Mouse (Mus musculus) midbrain, embryonic 10.5 days (tissue): ENCODE results near the gene Lrrc3. TPM values are rescaled to one million over a fixed set of nuclear protein-coding genes. Genes with fewer than 3 reads are reported as not detected.
"Not testable (repeated sequence)": the region's sequence is repeated elsewhere in the genome, so short reads cannot be mapped to it uniquely, and the experiment has no call there.

Source experiments
- DNase-seq: peaks from one replicate; pipeline ENCODE4 v3.0.0-alpha.2; 2017; ENCODE audit warnings: low spot score
- H3K27ac ChIP-seq: fragments of 300-500 bp; sonication (generic); replicated peaks from 2 replicates; pipeline ENCODE4 v1.5.1; 2016; ENCODE audit warnings: mild to moderate bottlenecking
- H3K27me3 ChIP-seq: fragments of 300-500 bp; sonication (generic); 2 replicates; pipeline ENCODE4 v1.6.1; 2016; ENCODE audit warnings: low read depth, mild to moderate bottlenecking; ENCODE audit not compliant: poor library complexity, severe bottlenecking
- H3K36me3 ChIP-seq: fragments of 300-500 bp; sonication (generic); 2 replicates; pipeline ENCODE4 v1.6.1; 2016; ENCODE audit warnings: mild to moderate bottlenecking, moderate library complexity
- H3K4me1 ChIP-seq: fragments of 300-500 bp; sonication (generic); 2 replicates; pipeline ENCODE4 v1.6.1; 2016
- H3K4me3 ChIP-seq: fragments of 300-500 bp; sonication (generic); 2 replicates; pipeline ENCODE4 v1.5.1; 2016; ENCODE audit warnings: mild to moderate bottlenecking, moderate library complexity
- H3K9me3 ChIP-seq: fragments of 300-500 bp; sonication (generic); replicated peaks from 2 replicates; pipeline ENCODE4 v1.6.1; 2016; ENCODE audit warnings: mild to moderate bottlenecking
- WGBS: fragments of 180-500 bp; shearing (Covaris S2); methylation state at CpG from one replicate; pipeline ENCODE4 v1.1.7; 2016; 5-methylcytosine and 5-hydroxymethylcytosine counted together
- polyA plus RNA-seq: library from polyadenylated mRNA; unstranded; fragments of >200 nt; fragmentation: Nextera tagmentation; extraction: Ambion mirVana; gene quantifications from 2 replicates; pipeline ENCODE4 v1.2.1, GENCODE M21; 2016

The Lrrc3 gene
- polyA plus RNA-seq, result 2.3 and 3.2 TPM in 2 replicates

DNA sequence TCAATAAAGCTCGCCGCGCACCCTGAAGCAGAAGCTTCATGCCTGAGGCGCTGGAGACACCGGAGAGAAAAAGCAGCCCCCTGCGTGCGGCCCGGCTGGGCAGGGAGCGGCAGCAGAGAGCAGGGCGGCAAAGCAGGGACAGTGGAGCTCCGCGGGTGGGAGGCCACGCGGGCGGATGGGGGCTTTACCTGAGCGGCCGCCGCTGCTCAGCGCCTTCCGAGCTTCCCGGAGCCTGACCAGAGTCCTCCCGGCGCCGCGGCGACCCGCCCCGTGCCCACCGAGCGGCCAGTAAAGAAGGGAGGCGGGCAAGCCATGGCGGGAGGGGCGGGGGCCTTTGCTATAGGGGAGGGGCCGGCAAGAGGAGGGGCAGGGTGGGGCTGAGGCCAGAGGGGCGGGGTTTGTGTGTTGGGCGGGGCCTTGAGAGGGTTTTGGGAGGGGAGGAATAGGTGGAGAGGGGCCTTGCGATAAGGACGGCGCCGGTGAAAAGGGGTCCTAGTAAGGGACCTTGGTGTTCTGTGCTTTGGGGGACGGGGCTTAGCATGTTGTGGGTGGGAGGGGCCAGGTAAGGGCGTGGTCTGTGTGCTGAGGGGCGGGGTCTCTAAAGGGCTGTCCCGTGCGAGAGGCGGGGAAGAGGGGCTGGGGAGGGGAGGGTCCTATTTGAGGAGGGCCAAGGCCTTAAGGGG, at the start of gene Lrrc3:
Gene Lrrc3 (minus strand): TSS at position 326 of the 683 bp plus-strand sequence.
- H3K4me3 ChIP-seq, result peak within 1 kb of the TSS; percentile 69
- H3K27me3 ChIP-seq, result peaks cover 27% of the 10 kb centered on the region
- peak within 1 kb of the TSS; percentile 77 for H3K27ac ChIP-seq
- under 1% methylated on average over 46 of the region's 46 CpGs for WGBS
- H3K36me3 ChIP-seq, result no peaks in the 10 kb centered on the region
- H3K9me3 ChIP-seq, result no peaks in the 10 kb centered on the region
- peaks cover 24% of the 10 kb centered on the region for H3K4me1 ChIP-seq
- peak; percentile 83 for DNase-seq

DNA sequence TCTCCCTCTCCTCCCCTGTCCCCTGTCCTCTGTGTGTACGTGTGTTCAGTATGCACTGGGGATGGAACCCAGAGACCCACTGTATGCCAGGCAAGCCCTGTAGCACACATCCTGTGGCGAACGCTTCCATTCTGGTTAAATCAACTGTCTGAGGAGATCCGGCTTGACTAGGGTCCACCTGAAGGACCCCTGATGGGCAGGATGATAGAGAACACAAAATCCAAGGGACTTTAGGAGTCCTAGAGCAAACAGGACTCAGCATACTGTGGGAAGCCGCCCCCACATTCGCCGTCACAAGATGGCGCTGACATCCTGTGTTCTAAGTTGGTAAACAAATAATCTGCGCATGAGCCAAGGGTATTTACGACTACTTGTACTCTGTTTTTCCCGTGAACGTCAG, 48.1 kb upstream of the Lrrc3 start:
- not testable (repeated sequence) for DNase-seq, H3K9me3 ChIP-seq, H3K4me1 ChIP-seq, H3K27ac ChIP-seq, H3K27me3 ChIP-seq, H3K4me3 ChIP-seq, H3K36me3 ChIP-seq
- 90% methylated on average over 10 of the region's 12 CpGs for WGBS

DNA sequence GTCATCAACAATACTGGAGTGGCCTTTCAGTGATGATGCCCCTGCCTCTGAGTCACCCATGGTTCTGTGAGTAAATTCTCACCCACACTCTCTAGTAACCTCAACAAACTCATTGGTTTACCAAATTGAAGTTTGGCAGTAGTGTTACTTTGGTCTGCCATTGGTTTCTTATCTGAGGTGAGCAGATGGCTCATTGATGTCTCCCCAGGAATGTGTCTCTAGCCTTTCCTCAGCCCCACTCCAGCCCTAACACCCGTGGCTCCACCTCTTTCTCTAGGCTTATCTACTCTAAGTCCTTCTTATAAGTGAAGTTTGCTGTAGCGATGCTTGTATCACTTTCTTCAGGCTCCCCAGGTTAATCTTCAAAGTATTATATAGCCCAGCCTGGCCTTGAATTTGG, 37.3 kb upstream of the Lrrc3 start:
- no peaks in the 10 kb centered on the region for H3K36me3 ChIP-seq

DNA sequence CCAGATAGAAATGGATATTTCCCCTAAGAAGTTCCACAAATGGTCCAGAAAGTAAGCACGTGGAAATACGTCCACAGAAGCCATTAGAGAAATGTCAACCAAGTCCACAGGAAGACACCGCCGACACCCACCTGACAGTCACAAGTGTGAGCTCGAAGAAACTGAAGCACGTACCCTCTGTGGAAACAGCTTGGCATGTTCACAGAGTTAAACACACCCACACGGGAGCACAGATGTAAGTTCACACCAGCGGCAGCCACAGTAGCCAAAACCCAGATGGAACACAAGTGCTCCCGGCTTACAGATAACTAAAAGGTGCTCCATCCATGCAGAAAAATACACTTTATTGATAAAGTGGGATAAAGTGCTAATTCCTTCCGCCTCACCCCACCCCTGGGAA, 25.0 kb upstream of the Lrrc3 start:
- Histone ChIP-seq H3K27ac (no peak overlapping the region), H3K4me3 (no peak overlapping the region), H3K4me1 (no peaks in the 10 kb centered on the region), H3K27me3 (no peaks in the 10 kb centered on the region), H3K36me3 (no peaks in the 10 kb centered on the region), H3K9me3 (no peaks in the 10 kb centered on the region)
- 92% methylated on average over 10 of the region's 10 CpGs for whole genome bisulfite sequencing
- DNase-seq, result no peak

More for the DNA sequence above, 37.3 kb upstream of the Lrrc3 start:
- 80% methylated on average over 2 of the region's 2 CpGs for WGBS
- H3K4me3 ChIP-seq, result no peak overlapping the region
- DNase-seq, result no peak
- no peak overlapping the region for H3K27ac ChIP-seq
- H3K9me3 ChIP-seq, result no peaks in the 10 kb centered on the region
- H3K4me1 ChIP-seq, result no peaks in the 10 kb centered on the region
- H3K27me3 ChIP-seq, result no peaks in the 10 kb centered on the region

DNA sequence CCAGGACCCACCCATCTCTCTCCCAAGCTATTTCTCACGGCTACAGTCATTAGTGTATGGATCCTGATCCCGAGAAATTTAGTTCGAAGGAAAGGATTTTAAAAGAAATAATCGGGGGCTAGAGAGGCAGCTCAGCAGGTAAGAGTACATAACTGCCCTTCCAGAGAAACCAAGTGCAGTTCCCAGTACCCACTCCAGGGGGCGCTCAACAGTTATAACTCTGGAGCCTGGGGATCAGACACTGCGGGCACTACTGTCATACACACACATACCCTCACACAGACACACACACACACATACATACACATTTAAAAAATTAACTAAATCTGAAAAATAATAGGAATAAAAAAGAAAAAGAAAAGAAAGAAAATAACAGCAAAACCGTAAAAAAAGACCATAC, 23.8 kb upstream of the Lrrc3 start:
- Histone ChIP-seq H3K4me3 (no peak overlapping the region), H3K27me3 (no peaks in the 10 kb centered on the region), H3K27ac (no peak overlapping the region), H3K36me3 (no peaks in the 10 kb centered on the region), H3K4me1 (no peaks in the 10 kb centered on the region), H3K9me3 (no peaks in the 10 kb centered on the region)
- peak; percentile 43 for DNase-seq
- 51% methylated on average over 7 of the region's 7 CpGs for WGBS

GRCm38 (mm10) chr10:77922681-77923080, 20.3 kb upstream of the Lrrc3 start:
- no peak for DNase-seq
- Histone ChIP-seq H3K4me1 (no peaks in the 10 kb centered on the region), H3K4me3 (no peak overlapping the region), H3K9me3 (no peaks in the 10 kb centered on the region), H3K27me3 (no peaks in the 10 kb centered on the region), H3K36me3 (no peaks in the 10 kb centered on the region), H3K27ac (no peak overlapping the region)
- 92% methylated on average over 4 of the region's 4 CpGs for WGBS

- 87% methylated on average over 5 of the region's 5 CpGs for WGBS
- DNase-seq, result no peak
- no peaks in the 10 kb centered on the region for H3K9me3 ChIP-seq
- no peaks in the 10 kb centered on the region for H3K27me3 ChIP-seq
- no peak overlapping the region for H3K27ac ChIP-seq
- no peaks in the 10 kb centered on the region for H3K4me1 ChIP-seq
- H3K4me3 ChIP-seq, result no peak overlapping the region
- no peaks in the 10 kb centered on the region for H3K36me3 ChIP-seq
These were observed 18.7 kb upstream of the Lrrc3 start for GRCm38 (mm10) chr10:77921009-77921408.

GRCm38 (mm10) chr10:77916636-77917335, 14.4 kb upstream of the Lrrc3 start:
- DNase-seq, result peak; percentile 43
- Histone ChIP-seq H3K27me3 (no peaks in the 10 kb centered on the region), H3K9me3 (no peaks in the 10 kb centered on the region), H3K36me3 (no peaks in the 10 kb centered on the region), H3K4me3 (no peak overlapping the region), H3K27ac (no peak overlapping the region), H3K4me1 (no peaks in the 10 kb centered on the region)
- WGBS, result 65% methylated on average over 8 of the region's 8 CpGs

DNA sequence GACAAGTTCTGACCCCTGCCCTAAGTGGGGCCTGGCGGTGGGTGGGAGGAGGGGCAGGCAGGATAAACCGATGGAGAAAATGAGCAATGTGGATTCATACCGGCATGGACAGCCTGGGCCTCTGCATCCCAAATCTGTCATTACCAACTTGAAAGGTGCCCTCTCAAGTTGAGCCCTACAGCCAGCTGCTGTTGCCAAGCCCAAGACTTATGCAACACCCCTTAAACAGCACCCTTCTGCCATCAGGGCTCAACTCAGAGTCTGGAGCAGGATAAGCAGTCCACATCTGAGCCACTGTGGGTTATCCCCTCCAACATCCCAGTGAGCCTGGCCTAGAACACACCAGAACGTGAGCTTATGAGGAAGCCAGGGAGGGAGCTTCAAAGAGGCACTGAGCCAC, 11.0 kb upstream of the Lrrc3 start:
- no peak overlapping the region for H3K27ac ChIP-seq
- H3K9me3 ChIP-seq, result no peaks in the 10 kb centered on the region
- no peaks in the 10 kb centered on the region for H3K27me3 ChIP-seq
- no peaks in the 10 kb centered on the region for H3K36me3 ChIP-seq
- no peak for DNase-seq
- no peak overlapping the region for H3K4me3 ChIP-seq
- H3K4me1 ChIP-seq, result no peaks in the 10 kb centered on the region
- 82% methylated on average over 4 of the region's 4 CpGs for WGBS

GRCm38 (mm10) chr10:77912605-77913004, 10.3 kb upstream of the Lrrc3 start:
- no peak for DNase-seq
- WGBS, result 89% methylated on average over 7 of the region's 7 CpGs
- Histone ChIP-seq H3K27ac (no peak overlapping the region; the same call in 1 of the 2 replicates), H3K27me3 (no peaks in the 10 kb centered on the region), H3K4me3 (no peak overlapping the region), H3K9me3 (no peaks in the 10 kb centered on the region), H3K36me3 (no peaks in the 10 kb centered on the region), H3K4me1 (no peaks in the 10 kb centered on the region)

GRCm38 (mm10) chr10:77902894-77903715, 769 bp upstream of the Lrrc3 start:
- Histone ChIP-seq H3K4me3 (peak overlapping the region; percentile 69), H3K4me1 (peaks cover 24% of the 10 kb centered on the region), H3K9me3 (no peaks in the 10 kb centered on the region), H3K36me3 (no peaks in the 10 kb centered on the region), H3K27me3 (peaks cover 27% of the 10 kb centered on the region), H3K27ac (peak overlapping the region; percentile 77)
- peak; percentile 82 for DNase-seq
- 6% methylated on average over 35 of the region's 35 CpGs for WGBS

GRCm38 (mm10) chr10:77901871-77902210, 495 bp downstream of the Lrrc3 start:
- H3K36me3 ChIP-seq, result no peaks in the 10 kb centered on the region
- peak overlapping the region; percentile 69 for H3K4me3 ChIP-seq
- peaks cover 24% of the 10 kb centered on the region for H3K4me1 ChIP-seq
- 3% methylated on average over 14 of the region's 14 CpGs for WGBS
- no peak for DNase-seq
- peaks cover 27% of the 10 kb centered on the region for H3K27me3 ChIP-seq
- no peaks in the 10 kb centered on the region for H3K9me3 ChIP-seq
- H3K27ac ChIP-seq, result peak overlapping the region; percentile 77
